Mouse (Mus musculus): ENCODE results near the gene Pikfyve.

Gene Pikfyve

DNA sequence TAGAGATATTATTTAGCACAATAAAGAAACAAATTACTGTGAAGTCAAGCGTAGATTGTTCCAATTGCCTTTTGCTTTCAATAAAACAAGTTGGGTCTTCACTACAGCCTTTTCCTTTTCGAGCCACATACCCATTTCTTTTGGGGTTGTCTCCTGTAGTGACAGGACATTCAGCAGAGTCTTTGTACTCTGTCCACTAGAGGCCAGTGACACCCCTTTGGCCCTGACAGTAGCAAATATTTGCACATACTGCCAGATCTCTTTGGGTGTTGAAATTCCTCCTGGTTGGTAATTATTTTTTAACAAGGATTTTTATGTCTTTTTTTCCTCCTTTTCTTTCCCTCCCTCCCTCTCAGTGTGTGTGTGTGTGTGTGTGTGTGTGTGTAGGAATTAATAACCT lies 126.4 kb downstream of the Pikfyve start:
- DNase-seq (ENCODE audit: low read depth, low spot score): no peak

DNA sequence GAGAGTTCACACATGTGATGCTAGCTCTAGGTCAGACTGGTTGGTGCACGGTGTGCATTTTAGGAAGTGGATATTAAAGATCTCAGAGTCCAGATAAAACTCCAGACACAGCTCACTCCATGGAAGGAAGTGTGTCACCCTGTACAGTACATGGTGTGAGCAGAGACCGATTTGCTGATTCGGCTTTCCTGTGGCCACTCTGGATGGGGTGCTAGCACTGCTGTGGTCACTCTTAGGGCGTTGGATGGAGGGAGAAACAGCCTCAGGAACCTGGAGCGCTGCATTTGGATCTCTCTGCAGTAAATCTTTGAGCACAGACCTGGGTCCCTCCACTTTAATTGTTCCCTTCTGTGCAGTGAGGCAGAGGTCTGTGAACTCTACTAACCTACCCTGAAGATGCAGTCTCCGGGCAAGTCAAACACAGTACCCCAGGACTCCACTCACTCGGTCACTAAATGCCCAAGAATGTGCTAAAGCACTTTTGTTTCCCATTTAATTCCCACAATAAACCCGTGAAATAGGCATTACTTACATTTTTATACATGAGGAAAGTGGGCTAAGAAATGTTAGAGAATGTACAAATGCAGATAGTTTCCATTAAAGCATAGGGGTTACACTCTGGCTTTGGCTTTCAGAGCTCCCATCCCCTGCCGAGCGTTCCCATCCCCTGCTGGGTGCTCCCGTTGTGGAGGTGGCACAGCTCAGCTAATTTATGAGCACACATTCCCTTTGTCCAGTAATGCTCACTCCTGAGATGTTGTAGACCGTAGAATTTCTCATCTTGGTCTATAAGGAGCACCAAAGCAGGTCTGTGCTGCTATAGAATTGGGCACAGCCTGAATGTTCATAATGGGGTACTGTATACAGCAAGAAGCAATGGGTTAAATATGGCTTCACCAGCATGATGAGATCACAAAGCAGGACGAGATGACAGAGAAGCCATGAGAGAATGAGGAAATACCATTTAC lies 127.9 kb downstream of the Pikfyve start:
- no peak for DNase-seq (ENCODE audit: low read depth, low spot score)

DNA sequence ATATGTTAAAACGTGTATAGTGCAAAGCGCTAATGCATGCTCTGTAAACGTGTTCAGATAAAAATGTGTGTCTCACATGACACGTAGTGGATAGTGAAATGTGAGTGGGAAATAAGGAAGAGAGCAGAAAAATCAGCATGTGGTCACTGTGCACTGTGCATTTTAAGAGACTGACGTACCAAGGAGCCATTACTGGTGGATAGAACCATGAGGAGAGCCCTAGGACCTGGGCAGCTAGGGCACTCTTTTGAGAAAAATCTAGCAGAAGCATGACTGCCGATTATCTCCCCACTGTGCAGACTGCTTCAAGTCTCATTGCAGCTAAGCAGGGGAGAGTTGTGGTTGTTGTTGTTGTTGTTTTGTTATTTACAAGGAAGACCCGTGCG lies 128.5 kb downstream of the Pikfyve start:
- no peak for DNase-seq (ENCODE audit: low read depth, low spot score)

Data from embryo, embryonic 11.5 days (tissue).